Mouse (Mus musculus): ENCODE results near the gene Gng8.

DNA sequence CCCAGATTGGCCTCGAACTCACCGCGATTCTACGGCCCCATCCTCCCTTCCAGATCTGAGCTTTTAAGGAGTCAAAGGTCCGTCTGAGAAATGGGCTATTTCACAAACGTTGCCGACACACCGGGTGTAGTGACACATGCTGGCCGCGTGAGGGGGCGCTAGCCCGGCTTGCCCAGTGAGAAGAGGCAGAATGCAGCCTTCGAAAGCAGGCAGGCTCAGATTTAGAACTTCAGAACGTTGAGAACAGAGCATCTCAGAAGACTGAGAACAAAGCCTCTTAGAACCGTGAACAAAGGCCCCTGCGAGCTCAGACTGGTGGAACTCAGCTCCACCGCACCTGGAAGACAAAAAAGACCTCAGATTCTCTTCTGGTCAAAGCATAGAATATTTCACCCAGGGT lies 17.4 kb upstream of the Gng8 start:
- TF ChIP-seq CTCF (IDR thresholded peaks at IDR 0.05; ENCODE audit: control insufficient read depth, insufficient read depth, insufficient replicate concordance, low read depth, low read length) (peak; percentile 91; the same call in 1 of the 2 replicates), POLR2A (IDR thresholded peaks at IDR 0.05; ENCODE audit: control insufficient read depth, low read depth, low read length) (peak; percentile 45; the same call in 1 of the 2 replicates)

Data from testis, adult 2 months (tissue).